In the genomic region with DNA sequence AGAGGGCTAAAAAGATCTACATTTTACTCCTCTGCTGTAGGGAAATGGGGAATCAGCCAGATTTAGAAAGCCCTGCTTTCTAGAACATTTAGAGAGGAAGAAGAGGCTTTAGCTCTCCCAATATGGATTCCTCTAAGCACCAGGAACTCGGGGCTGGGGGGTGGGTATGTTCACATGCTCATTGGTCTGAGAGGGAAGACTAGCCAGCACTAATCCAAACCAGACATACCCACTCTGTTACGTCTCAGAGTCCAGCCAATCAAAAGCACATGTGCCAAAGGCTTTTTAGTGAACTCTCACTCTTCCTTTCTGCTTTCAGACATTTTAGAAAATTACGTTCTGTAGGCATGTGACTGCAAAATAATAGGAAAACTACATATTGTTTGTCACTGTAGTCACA, we compare ENCODE assay signal across 8 mouse cellular contexts. TPM values are rescaled to one million over a fixed set of nuclear protein-coding genes. Genes with fewer than 3 reads are reported as not detected.
DNase-seq lines count a peak whose midpoint lies in the region; ATAC-seq and TF ChIP-seq lines count a peak whose summit lies in the region.

No protein-coding gene starts in this region.

- peak overlapping the region; percentile 64 for H3K4me3 ChIP-seq in lung, embryonic 15.5 days
- no peak overlapping the region for H3K4me3 ChIP-seq in lung, adult 2 months (replicated peaks; ENCODE audit: extremely low read depth, low read depth, low read length)
- H3K4me3 ChIP-seq in embryonic facial prominence, embryonic 11.5 days (ENCODE audit: low read depth, low read length), result peak overlapping the region; percentile 66
- peak overlapping the region; percentile 63; the same call in 1 of the 2 replicates for H3K4me3 ChIP-seq in intestine, postnatal 0 days (ENCODE audit: low read depth, low read length)
- H3K4me3 ChIP-seq in neural tube, embryonic 14.5 days (ENCODE audit: low read depth, low read length), result peak overlapping the region; percentile 55

- ATAC-seq in lung, embryonic 15.5 days (ENCODE audit: borderline replicate concordance, extremely low read depth, low FRiP score, low TSS enrichment), result no peak
- no peak for ATAC-seq in embryonic facial prominence, embryonic 11.5 days (replicated peaks; ENCODE audit: insufficient number of reproducible peaks, low FRiP score, low TSS enrichment, low read depth)
- no peak for ATAC-seq in intestine, postnatal 0 days
- ATAC-seq in neural tube, embryonic 14.5 days (ENCODE audit: low read depth), result no peak

- no peak overlapping the region for H3K27ac ChIP-seq in lung, embryonic 15.5 days
- H3K27ac ChIP-seq in embryonic facial prominence, embryonic 11.5 days (replicated peaks; ENCODE audit: low read depth, low read length), result 0 out of 2 replicates have a peak overlapping the region, but pooled peaks have one; percentile 22
- H3K27ac ChIP-seq in intestine, postnatal 0 days (ENCODE audit: low read depth, low read length), result no peak overlapping the region
- no peak overlapping the region for H3K27ac ChIP-seq in neural tube, embryonic 14.5 days (ENCODE audit: low read depth, low read length)

- DNase-seq in lung, adult 2 months, result no peak
- peak; percentile 85 for DNase-seq in embryonic facial prominence, embryonic 11.5 days (ENCODE audit: low spot score)
- no peak for DNase-seq in cerebellum, postnatal 36 days
- no peak for DNase-seq in urinary bladder, postnatal 25 days (ENCODE audit: low spot score)
- DNase-seq in cerebellum, adult 8-10 months, result no peak

- H3K36me3 ChIP-seq in lung, embryonic 15.5 days, result no peaks in the 10 kb centered on the region
- H3K36me3 ChIP-seq in embryonic facial prominence, embryonic 11.5 days (replicated peaks; ENCODE audit: control insufficient read depth, insufficient read depth, low read depth, low read length), result no peaks in the 10 kb centered on the region
- H3K36me3 ChIP-seq in intestine, postnatal 0 days (ENCODE audit: control insufficient read depth, insufficient read depth), result no peaks in the 10 kb centered on the region
- H3K36me3 ChIP-seq in neural tube, embryonic 14.5 days (ENCODE audit: control insufficient read depth, insufficient read depth, low read length), result 0 out of 2 replicates have a peak, but pooled peaks cover 4% of the 10 kb centered on the region

- no peaks in the 10 kb centered on the region for H3K9me3 ChIP-seq in lung, embryonic 15.5 days
- no peaks in the 10 kb centered on the region for H3K9me3 ChIP-seq in embryonic facial prominence, embryonic 11.5 days (replicated peaks; ENCODE audit: control insufficient read depth, low read length)
- H3K9me3 ChIP-seq in intestine, postnatal 0 days (ENCODE audit: control insufficient read depth), result no peaks in the 10 kb centered on the region
- H3K9me3 ChIP-seq in neural tube, embryonic 14.5 days (ENCODE audit: control insufficient read depth, low read length), result no peaks in the 10 kb centered on the region

- H3K27me3 ChIP-seq in lung, embryonic 15.5 days, result no peaks in the 10 kb centered on the region
- H3K27me3 ChIP-seq in embryonic facial prominence, embryonic 11.5 days (ENCODE audit: control insufficient read depth, insufficient read depth, low read length), result no peaks in the 10 kb centered on the region
- H3K27me3 ChIP-seq in intestine, postnatal 0 days (replicated peaks; ENCODE audit: control insufficient read depth, insufficient read depth, low read length), result no peaks in the 10 kb centered on the region
- H3K27me3 ChIP-seq in neural tube, embryonic 14.5 days (ENCODE audit: control insufficient read depth, insufficient read depth, low read length), result no peaks in the 10 kb centered on the region

- 45% methylated on average over 3 of the region's 3 CpGs for WGBS in lung, embryonic 15.5 days
- WGBS in lung, adult 2 months, result 55% methylated on average over 3 of the region's 3 CpGs
- 26% methylated on average over 3 of the region's 3 CpGs for WGBS in embryonic facial prominence, embryonic 11.5 days
- WGBS in intestine, postnatal 0 days, result 41% methylated on average over 3 of the region's 3 CpGs
- WGBS in neural tube, embryonic 14.5 days, result 33% methylated on average over 3 of the region's 3 CpGs

- no peak for TF ChIP-seq CTCF in lung, adult 2 months (IDR thresholded peaks at IDR 0.05; ENCODE audit: insufficient read depth, low read length)
- TF ChIP-seq CTCF in intestine, postnatal 0 days (IDR thresholded peaks at IDR 0.05; ENCODE audit: low read depth), result no peak

- no peak for TF ChIP-seq POLR2A in lung, adult 2 months (IDR thresholded peaks at IDR 0.05; ENCODE audit: borderline replicate concordance, extremely low read depth, low read depth, low read length)

- no peaks in the 10 kb centered on the region for H3K4me1 ChIP-seq in lung, embryonic 15.5 days
- peaks cover 2% of the 10 kb centered on the region; the same call in 1 of the 2 replicates for H3K4me1 ChIP-seq in lung, adult 2 months (ENCODE audit: control insufficient read depth, insufficient read depth, low read length)
- no peaks in the 10 kb centered on the region for H3K4me1 ChIP-seq in embryonic facial prominence, embryonic 11.5 days (ENCODE audit: control insufficient read depth, insufficient read depth, low read length)
- no peaks in the 10 kb centered on the region for H3K4me1 ChIP-seq in intestine, postnatal 0 days (replicated peaks; ENCODE audit: control insufficient read depth, insufficient read depth, low read length)
- peaks cover 6% of the 10 kb centered on the region; the same call in 1 of the 2 replicates for H3K4me1 ChIP-seq in neural tube, embryonic 14.5 days (ENCODE audit: control insufficient read depth, insufficient read depth, low read length)

- H3K9ac ChIP-seq in lung, embryonic 15.5 days, result 0 out of 2 replicates have a peak overlapping the region, but pooled peaks have one; percentile 13
- H3K9ac ChIP-seq in embryonic facial prominence, embryonic 11.5 days (replicated peaks; ENCODE audit: low read length), result no peak overlapping the region; the same call in 1 of the 2 replicates
- no peak overlapping the region for H3K9ac ChIP-seq in intestine, postnatal 0 days (ENCODE audit: low read depth, low read length)
- H3K9ac ChIP-seq in neural tube, embryonic 14.5 days (replicated peaks; ENCODE audit: low read depth, low read length), result peak overlapping the region; percentile 69; the same call in 1 of the 2 replicates

- H3K4me2 ChIP-seq in lung, embryonic 15.5 days, result peak overlapping the region; percentile 55
- peak overlapping the region; percentile 30 for H3K4me2 ChIP-seq in embryonic facial prominence, embryonic 11.5 days (ENCODE audit: low read depth, low read length)
- H3K4me2 ChIP-seq in intestine, postnatal 0 days (replicated peaks; ENCODE audit: low read depth), result peak overlapping the region; percentile 62
- H3K4me2 ChIP-seq in neural tube, embryonic 14.5 days (ENCODE audit: low read depth, low read length), result peak overlapping the region; percentile 57

RNA-seq across cellular contexts. Expression of a gene that starts 1.6 kb away (rescaled TPM):
- 233 and 239 TPM in 2 replicates for polyA plus RNA-seq in lung, embryonic 15.5 days (2015; fragmentation: Nextera tagmentation; extraction: Ambion mirVana)
- 121 and 162 TPM in 2 replicates for polyA plus RNA-seq in lung, adult 2 months (2012; rRNA removed)
- 442 and 449 TPM in 2 replicates for polyA plus RNA-seq in embryonic facial prominence, embryonic 11.5 days (2014; fragmentation: Nextera tagmentation; extraction: Ambion mirVana)
- 230 and 233 TPM in 2 replicates for polyA plus RNA-seq in intestine, postnatal 0 days (2015; fragmentation: Nextera tagmentation; extraction: Ambion mirVana)
- 599 and 623 TPM in 2 replicates for polyA plus RNA-seq in neural tube, embryonic 14.5 days (2014; fragmentation: Nextera tagmentation; extraction: Ambion mirVana)

RNA-seq across cellular contexts. Expression of a gene that starts 45.5 kb away (rescaled TPM):
- 2.9 TPM in 2 replicates for polyA plus RNA-seq in lung, embryonic 15.5 days (2015; fragmentation: Nextera tagmentation; extraction: Ambion mirVana)
- 0.34 and 0.60 TPM in 2 replicates for polyA plus RNA-seq in lung, adult 2 months (2012; rRNA removed)
- polyA plus RNA-seq in embryonic facial prominence, embryonic 11.5 days (2014; fragmentation: Nextera tagmentation; extraction: Ambion mirVana), result 2.5 and 3.1 TPM in 2 replicates
- 3.4 and 3.6 TPM in 2 replicates for polyA plus RNA-seq in intestine, postnatal 0 days (2015; fragmentation: Nextera tagmentation; extraction: Ambion mirVana)
- 7.3 and 8.0 TPM in 2 replicates for polyA plus RNA-seq in neural tube, embryonic 14.5 days (2014; fragmentation: Nextera tagmentation; extraction: Ambion mirVana)

Comparison
In these comparisons a context has a peak if more than half of its experiments do, and no peak if none do; other contexts are left out.
1. H3K9ac ChIP-seq: peak in lung, embryonic 15.5 days (single experiment) and neural tube, embryonic 14.5 days (single experiment); none in embryonic facial prominence, embryonic 11.5 days (single experiment) and intestine, postnatal 0 days (single experiment).
2. Peak in every context shown above with its lines, with median percentiles within 50 percentile points of each other: H3K4me2 ChIP-seq.